Mouse (Mus musculus) midbrain, embryonic 15.5 days (tissue): Measurements from ENCODE around the gene Aqp11. TPM values are rescaled to one million over a fixed set of nuclear protein-coding genes. Genes with fewer than 3 reads are reported as not detected.

ENCODE experiments used
- ATAC-seq: fragments of 200-750 bp; cut with Nextera tagmentation; replicated peaks from 2 replicates; pipeline ENCODE4 v1.8.0; 2017; ENCODE audit warnings: moderate TSS enrichment
- H3K27ac ChIP-seq: fragments of 300-500 bp; sonication (generic); 2 replicates; pipeline ENCODE4 v1.5.1; 2015; ENCODE audit warnings: mild to moderate bottlenecking, inconsistent platforms
- H3K27me3 ChIP-seq: fragments of 300-500 bp; sonication (generic); replicated peaks from 2 replicates; pipeline ENCODE4 v1.6.1; 2015; ENCODE audit warnings: inconsistent platforms
- H3K36me3 ChIP-seq: fragments of 300-500 bp; sonication (generic); replicated peaks from 2 replicates; pipeline ENCODE4 v1.6.1; 2015; ENCODE audit warnings: inconsistent platforms
- H3K4me1 ChIP-seq: fragments of 300-500 bp; sonication (generic); 2 replicates; pipeline ENCODE4 v1.6.1; 2015; ENCODE audit warnings: inconsistent platforms
- H3K4me2 ChIP-seq: fragments of 300-500 bp; sonication (generic); 2 replicates; pipeline ENCODE4 v1.6.1; 2015; ENCODE audit warnings: inconsistent platforms, mild to moderate bottlenecking, moderate library complexity
- H3K4me3 ChIP-seq: fragments of 300-500 bp; sonication (generic); 2 replicates; pipeline ENCODE4 v1.5.1; 2015; ENCODE audit warnings: mild to moderate bottlenecking, inconsistent platforms
- H3K9ac ChIP-seq: fragments of 300-500 bp; sonication (generic); 2 replicates; pipeline ENCODE4 v1.6.1; 2015; ENCODE audit warnings: mild to moderate bottlenecking, inconsistent platforms
- H3K9me3 ChIP-seq: fragments of 300-500 bp; sonication (generic); 2 replicates; pipeline ENCODE4 v1.6.1; 2016; ENCODE audit warnings: inconsistent platforms
- WGBS: fragments of 180-500 bp; shearing (Covaris S2); methylation state at CpG from one replicate; pipeline ENCODE4 v1.1.7; 2015; ENCODE audit warnings: mixed read lengths; 5-methylcytosine and 5-hydroxymethylcytosine counted together
- polyA plus RNA-seq: library from polyadenylated mRNA; unstranded; fragments of >200 nt; fragmentation: Nextera tagmentation; extraction: Ambion mirVana; gene quantifications from 2 replicates; pipeline ENCODE4 v1.2.1, GENCODE M21; 2015

Gene Aqp11
- polyA plus RNA-seq, 1 experiment from 2014 or later, result 15.9 TPM

DNA sequence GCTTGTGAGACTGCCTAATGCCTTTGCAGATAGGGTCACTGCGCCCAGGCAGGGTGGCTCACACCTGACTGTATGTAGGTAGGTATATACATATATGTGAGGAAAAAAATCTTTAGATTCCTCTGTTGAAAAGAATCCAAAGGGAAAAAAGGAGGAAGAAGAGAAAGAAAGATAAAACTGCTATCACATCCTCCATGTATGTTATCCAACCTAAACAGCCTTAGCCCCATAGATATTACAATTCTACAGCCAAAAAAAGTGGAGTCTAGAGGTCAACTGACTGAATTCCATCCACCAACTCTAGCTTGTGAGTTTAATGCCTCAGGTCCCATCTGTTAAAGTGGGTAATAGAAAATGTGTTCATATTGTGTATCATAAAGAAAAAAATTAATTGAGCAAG lies 42.6 kb downstream of the Aqp11 start:
- ATAC-seq, result no peak
- H3K4me3 ChIP-seq, result peak overlapping the region; percentile 93; the same call in 1 of the 2 replicates

GRCm38 (mm10) chr7:97687831-97688230 lies 50.3 kb downstream of the Aqp11 start:
- peaks cover 27% of the 10 kb centered on the region for H3K36me3 ChIP-seq
- no peaks in the 10 kb centered on the region for H3K9me3 ChIP-seq
- no peak overlapping the region for H3K4me2 ChIP-seq
- no peak for ATAC-seq
- H3K4me3 ChIP-seq, result no peak overlapping the region
- H3K27me3 ChIP-seq, result no peaks in the 10 kb centered on the region
- H3K9ac ChIP-seq, result no peak overlapping the region
- no peaks in the 10 kb centered on the region for H3K4me1 ChIP-seq
- no peak overlapping the region for H3K27ac ChIP-seq
- WGBS, result 92% methylated on average over 2 of the region's 2 CpGs

More for the DNA sequence above, 42.6 kb downstream of the Aqp11 start:
- Histone ChIP-seq H3K36me3 (peaks cover 10% of the 10 kb centered on the region; the same call in 1 of the 2 replicates), H3K4me1 (peaks cover 24% of the 10 kb centered on the region), H3K9ac (no peak overlapping the region; the same call in 1 of the 2 replicates), H3K27me3 (no peaks in the 10 kb centered on the region), H3K27ac (no peak overlapping the region), H3K4me2 (peak overlapping the region; percentile 79; the same call in 1 of the 2 replicates), H3K9me3 (no peaks in the 10 kb centered on the region)
- WGBS, result 100% methylated on average over 1 of the region's 1 CpGs

GRCm38 (mm10) chr7:97679239-97679638 lies 58.9 kb downstream of the Aqp11 start:
- Histone ChIP-seq H3K27me3 (no peaks in the 10 kb centered on the region), H3K4me1 (no peaks in the 10 kb centered on the region), H3K4me2 (no peak overlapping the region), H3K9me3 (no peaks in the 10 kb centered on the region), H3K9ac (no peak overlapping the region), H3K27ac (no peak overlapping the region), H3K36me3 (peaks cover 28% of the 10 kb centered on the region), H3K4me3 (no peak overlapping the region)
- WGBS, result 21% methylated on average over 1 of the region's 1 CpGs
- ATAC-seq, result no peak

Other genes with a start within 250 kb of the Aqp11 start
- gene Aamdc, start 158.8 kb downstream of the Aqp11 start, polyA plus RNA-seq, result 54.1 and 60.7 TPM in 2 replicates
- gene Rsf1, start 158.4 kb downstream of the Aqp11 start, polyA plus RNA-seq, result 29.2 and 30.1 TPM in 2 replicates
- gene Clns1a, start 41.7 kb downstream of the Aqp11 start, polyA plus RNA-seq, result 174 and 179 TPM in 2 replicates
- 147 and 156 TPM in 2 replicates for gene Pak1, start 50.3 kb upstream of the Aqp11 start, polyA plus RNA-seq
- 0.05 TPM in 1 of 2 replicates, not detected in the other for gene Gdpd4, start 181.7 kb upstream of the Aqp11 start, polyA plus RNA-seq